Mouse (Mus musculus) brown adipose tissue, adult 24 weeks (tissue): ENCODE results near the gene March11. TPM values are rescaled to one million over a fixed set of nuclear protein-coding genes. Genes with fewer than 3 reads are reported as not detected.

Experiments used
- H3K27ac ChIP-seq: fragments of 200-500 bp; replicated peaks from 2 replicates; pipeline ENCODE4 v1.5.1; 2012; ENCODE audit warnings: low read depth, mild to moderate bottlenecking, low read length
- H3K4me1 ChIP-seq: fragments of 200-500 bp; 2 replicates; pipeline ENCODE4 v1.6.1; 2012; ENCODE audit warnings: low read length, mixed read lengths; ENCODE audit not compliant: control insufficient read depth, insufficient read depth, insufficient read length
- H3K4me3 ChIP-seq: fragments of 200-500 bp; 2 replicates; pipeline ENCODE4 v1.5.1; 2012; ENCODE audit warnings: low read depth, mild to moderate bottlenecking, low read length, moderate library complexity; ENCODE audit not compliant: insufficient read depth
- polyA plus RNA-seq: library from polyadenylated mRNA; stranded (reverse); fragments of >200 nt; gene quantifications from 2 replicates; pipeline ENCODE4 v1.2.4, GENCODE M21; 2012; ENCODE audit not compliant: missing spikeins, insufficient read depth, insufficient read length

Gene March11
- polyA plus RNA-seq, 1 experiment = not detected

GRCm38 (mm10) chr15:26426231-26426630, 117.4 kb downstream of the March11 start:
- Histone ChIP-seq H3K4me3 (no peak overlapping the region), H3K4me1 (no peaks in the 10 kb centered on the region), H3K27ac (no peak overlapping the region)

DNA sequence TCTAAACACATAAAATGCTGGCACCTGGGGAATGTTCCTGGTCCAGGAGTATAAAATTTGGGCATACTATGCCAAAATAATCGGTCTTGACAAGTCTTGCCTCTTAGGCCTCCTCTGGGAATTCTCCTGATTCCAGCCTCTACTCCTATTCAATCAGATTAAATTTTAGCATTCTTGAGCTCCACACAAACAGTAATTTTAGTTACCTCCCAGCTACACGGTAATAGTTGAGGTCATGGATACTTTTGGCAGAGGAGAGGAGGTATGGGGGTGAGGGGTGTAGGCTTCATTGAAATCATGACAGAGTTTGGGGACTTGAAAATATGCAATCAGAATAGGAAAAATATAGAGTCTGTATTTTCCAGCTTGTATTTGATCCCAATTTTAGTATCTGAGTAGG, 121.7 kb downstream of the March11 start:
- Histone ChIP-seq H3K4me3 (no peak overlapping the region), H3K27ac (no peak overlapping the region), H3K4me1 (no peaks in the 10 kb centered on the region)

- Histone ChIP-seq H3K4me3 (no peak overlapping the region), H3K4me1 (no peaks in the 10 kb centered on the region), H3K27ac (no peak overlapping the region)
Observed at GRCm38 (mm10) chr15:26432676-26433075, 123.8 kb downstream of the March11 start.

- Histone ChIP-seq H3K4me1 (no peaks in the 10 kb centered on the region), H3K4me3 (no peak overlapping the region), H3K27ac (no peak overlapping the region)
Observed at GRCm38 (mm10) chr15:26435725-26436124, 126.9 kb downstream of the March11 start.

DNA sequence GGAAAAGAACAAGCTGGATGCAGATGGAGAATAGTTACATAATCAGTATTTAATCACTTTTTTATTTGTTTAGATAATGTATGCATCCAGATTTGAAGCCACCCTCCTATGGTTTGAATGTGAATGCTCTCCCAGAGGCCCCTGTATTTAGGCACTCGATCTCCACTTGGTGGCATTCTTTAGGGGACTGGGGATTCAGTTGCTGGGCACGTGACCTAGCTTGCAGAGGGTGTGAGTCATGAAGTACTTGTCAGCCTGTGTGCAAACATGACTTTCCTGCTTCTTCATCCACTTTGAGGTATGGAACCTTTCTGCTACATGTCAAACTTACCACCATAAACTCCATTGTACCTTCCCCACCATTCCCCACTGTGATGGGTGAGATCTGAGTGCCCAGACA, 128.3 kb downstream of the March11 start:
- no peak overlapping the region for H3K27ac ChIP-seq
- H3K4me3 ChIP-seq = no peak overlapping the region
- no peaks in the 10 kb centered on the region for H3K4me1 ChIP-seq
